Mouse (Mus musculus): ENCODE results near the gene Plpp4. TPM values are rescaled to one million over a fixed set of nuclear protein-coding genes. Genes with fewer than 3 reads are reported as not detected.

Plpp4 gene
- polyA plus RNA-seq, 1 experiment from 2014 or later = 0.67 TPM

- TF ChIP-seq CTCF (IDR thresholded peaks at IDR 0.05) (no peak), EP300 (IDR thresholded peaks at IDR 0.05) (no peak)
- Histone ChIP-seq H3K27ac (ENCODE audit: low read length) (no peak overlapping the region), H3K9me3 (ENCODE audit: low read length) (no peaks in the 10 kb centered on the region), H3K27me3 (replicated peaks; ENCODE audit: insufficient read depth, low read length) (no peaks in the 10 kb centered on the region), H3K36me3 (ENCODE audit: insufficient read depth, low read length) (no peaks in the 10 kb centered on the region), H3K4me1 (ENCODE audit: insufficient read depth, low read depth, low read length) (no peaks in the 10 kb centered on the region), H3K9ac (replicated peaks; ENCODE audit: low read depth) (no peak overlapping the region), H3K4me2 (replicated peaks; ENCODE audit: low read depth, low read length) (no peak overlapping the region), H3K4me3 (ENCODE audit: low read depth, low read length) (no peak overlapping the region)
- ATAC-seq (no peak), DNase-seq (ENCODE audit: low spot score) (no peak)
- WGBS = 77% methylated on average over 5 of the region's 5 CpGs
Measured at GRCm38 (mm10) chr7:129396561-129396960, 139.7 kb downstream of the Plpp4 start.

- H3K4me2 ChIP-seq (replicated peaks; ENCODE audit: low read depth, low read length) = no peak overlapping the region
- no peak overlapping the region for H3K27ac ChIP-seq (ENCODE audit: low read length)
- TF ChIP-seq CTCF (IDR thresholded peaks at IDR 0.05) (no peak), EP300 (IDR thresholded peaks at IDR 0.05) (no peak)
- WGBS = 78% methylated on average over 7 of the region's 7 CpGs
- H3K36me3 ChIP-seq (ENCODE audit: insufficient read depth, low read length) = no peaks in the 10 kb centered on the region
- no peak overlapping the region for H3K9ac ChIP-seq (replicated peaks; ENCODE audit: low read depth)
- no peaks in the 10 kb centered on the region for H3K4me1 ChIP-seq (ENCODE audit: insufficient read depth, low read depth, low read length)
- DNase-seq (ENCODE audit: low spot score) (no peak), ATAC-seq (no peak)
- no peak overlapping the region for H3K4me3 ChIP-seq (ENCODE audit: low read depth, low read length)
- no peaks in the 10 kb centered on the region for H3K9me3 ChIP-seq (ENCODE audit: low read length)
- H3K27me3 ChIP-seq (replicated peaks; ENCODE audit: insufficient read depth, low read length) = no peaks in the 10 kb centered on the region
Measured at GRCm38 (mm10) chr7:129399071-129399470, 142.2 kb downstream of the Plpp4 start.

GRCm38 (mm10) chr7:129402695-129403364 lies 146.0 kb downstream of the Plpp4 start:
- no peaks in the 10 kb centered on the region for H3K9me3 ChIP-seq (ENCODE audit: low read length)
- no peak overlapping the region for H3K27ac ChIP-seq (ENCODE audit: low read length)
- H3K27me3 ChIP-seq (replicated peaks; ENCODE audit: insufficient read depth, low read length) = no peaks in the 10 kb centered on the region
- H3K4me2 ChIP-seq (replicated peaks; ENCODE audit: low read depth, low read length) = no peak overlapping the region
- WGBS = 86% methylated on average over 13 of the region's 13 CpGs
- H3K4me3 ChIP-seq (ENCODE audit: low read depth, low read length) = no peak overlapping the region
- no peaks in the 10 kb centered on the region for H3K4me1 ChIP-seq (ENCODE audit: insufficient read depth, low read depth, low read length)
- DNase-seq (ENCODE audit: low spot score) (no peak), ATAC-seq (no peak)
- H3K9ac ChIP-seq (replicated peaks; ENCODE audit: low read depth) = no peak overlapping the region
- H3K36me3 ChIP-seq (ENCODE audit: insufficient read depth, low read length) = no peaks in the 10 kb centered on the region
- TF ChIP-seq CTCF (IDR thresholded peaks at IDR 0.05) = no peak

GRCm38 (mm10) chr7:129406069-129406468 lies 149.2 kb downstream of the Plpp4 start:
- Histone ChIP-seq H3K9ac (replicated peaks; ENCODE audit: low read depth) (no peak overlapping the region), H3K36me3 (ENCODE audit: insufficient read depth, low read length) (no peaks in the 10 kb centered on the region), H3K4me3 (ENCODE audit: low read depth, low read length) (no peak overlapping the region), H3K4me2 (replicated peaks; ENCODE audit: low read depth, low read length) (no peak overlapping the region), H3K9me3 (ENCODE audit: low read length) (no peaks in the 10 kb centered on the region), H3K27ac (ENCODE audit: low read length) (no peak overlapping the region), H3K27me3 (replicated peaks; ENCODE audit: insufficient read depth, low read length) (no peaks in the 10 kb centered on the region), H3K4me1 (ENCODE audit: insufficient read depth, low read depth, low read length) (no peaks in the 10 kb centered on the region)
- ATAC-seq = no peak
- TF ChIP-seq EP300 (IDR thresholded peaks at IDR 0.05) (no peak), CTCF (IDR thresholded peaks at IDR 0.05) (no peak)
- WGBS = 29% methylated on average over 7 of the region's 7 CpGs
- DNase-seq (ENCODE audit: low spot score) = no peak

GRCm38 (mm10) chr7:129412695-129413094 lies 155.9 kb downstream of the Plpp4 start:
- 53% methylated on average over 2 of the region's 2 CpGs for WGBS

GRCm38 (mm10) chr7:129415179-129415578 lies 158.3 kb downstream of the Plpp4 start:
- no peaks in the 10 kb centered on the region for H3K36me3 ChIP-seq (ENCODE audit: insufficient read depth, low read length)
- no peaks in the 10 kb centered on the region for H3K9me3 ChIP-seq (ENCODE audit: low read length)
- TF ChIP-seq CTCF (IDR thresholded peaks at IDR 0.05) (no peak), EP300 (IDR thresholded peaks at IDR 0.05) (no peak)
- DNase-seq (ENCODE audit: low spot score) (no peak), ATAC-seq (no peak)
- no peaks in the 10 kb centered on the region for H3K4me1 ChIP-seq (ENCODE audit: insufficient read depth, low read depth, low read length)
- H3K4me2 ChIP-seq (replicated peaks; ENCODE audit: low read depth, low read length) = no peak overlapping the region
- WGBS = 69% methylated on average over 4 of the region's 4 CpGs
- no peak overlapping the region for H3K27ac ChIP-seq (ENCODE audit: low read length)
- no peak overlapping the region for H3K9ac ChIP-seq (replicated peaks; ENCODE audit: low read depth)
- H3K27me3 ChIP-seq (replicated peaks; ENCODE audit: insufficient read depth, low read length) = no peaks in the 10 kb centered on the region
- H3K4me3 ChIP-seq (ENCODE audit: low read depth, low read length) = no peak overlapping the region

More at GRCm38 (mm10) chr7:129412695-129413094, 155.9 kb downstream of the Plpp4 start:
- DNase-seq (ENCODE audit: low spot score) (no peak), ATAC-seq (no peak)
- TF ChIP-seq EP300 (IDR thresholded peaks at IDR 0.05) (no peak), CTCF (IDR thresholded peaks at IDR 0.05) (no peak)
- Histone ChIP-seq H3K4me2 (replicated peaks; ENCODE audit: low read depth, low read length) (no peak overlapping the region), H3K4me3 (ENCODE audit: low read depth, low read length) (no peak overlapping the region), H3K36me3 (ENCODE audit: insufficient read depth, low read length) (no peaks in the 10 kb centered on the region), H3K27ac (ENCODE audit: low read length) (no peak overlapping the region), H3K27me3 (replicated peaks; ENCODE audit: insufficient read depth, low read length) (no peaks in the 10 kb centered on the region), H3K4me1 (ENCODE audit: insufficient read depth, low read depth, low read length) (no peaks in the 10 kb centered on the region), H3K9ac (replicated peaks; ENCODE audit: low read depth) (no peak overlapping the region), H3K9me3 (ENCODE audit: low read length) (no peaks in the 10 kb centered on the region)

GRCm38 (mm10) chr7:129421181-129421580 lies 164.3 kb downstream of the Plpp4 start:
- no peaks in the 10 kb centered on the region for H3K27me3 ChIP-seq (replicated peaks; ENCODE audit: insufficient read depth, low read length)
- no peaks in the 10 kb centered on the region for H3K4me1 ChIP-seq (ENCODE audit: insufficient read depth, low read depth, low read length)
- H3K36me3 ChIP-seq (ENCODE audit: insufficient read depth, low read length) = no peaks in the 10 kb centered on the region
- WGBS = 20% methylated on average over 1 of the region's 1 CpGs
- TF ChIP-seq EP300 (IDR thresholded peaks at IDR 0.05) (no peak), CTCF (IDR thresholded peaks at IDR 0.05) (no peak)
- no peak overlapping the region for H3K27ac ChIP-seq (ENCODE audit: low read length)
- no peaks in the 10 kb centered on the region for H3K9me3 ChIP-seq (ENCODE audit: low read length)
- no peak for DNase-seq (ENCODE audit: low spot score)
- no peak overlapping the region for H3K9ac ChIP-seq (replicated peaks; ENCODE audit: low read depth)
- no peak for ATAC-seq
- no peak overlapping the region for H3K4me3 ChIP-seq (ENCODE audit: low read depth, low read length)
- no peak overlapping the region for H3K4me2 ChIP-seq (replicated peaks; ENCODE audit: low read depth, low read length)

All from lung, postnatal 0 days (tissue).